Mouse (Mus musculus): ENCODE measurements around the gene Pabpc6.

DNA sequence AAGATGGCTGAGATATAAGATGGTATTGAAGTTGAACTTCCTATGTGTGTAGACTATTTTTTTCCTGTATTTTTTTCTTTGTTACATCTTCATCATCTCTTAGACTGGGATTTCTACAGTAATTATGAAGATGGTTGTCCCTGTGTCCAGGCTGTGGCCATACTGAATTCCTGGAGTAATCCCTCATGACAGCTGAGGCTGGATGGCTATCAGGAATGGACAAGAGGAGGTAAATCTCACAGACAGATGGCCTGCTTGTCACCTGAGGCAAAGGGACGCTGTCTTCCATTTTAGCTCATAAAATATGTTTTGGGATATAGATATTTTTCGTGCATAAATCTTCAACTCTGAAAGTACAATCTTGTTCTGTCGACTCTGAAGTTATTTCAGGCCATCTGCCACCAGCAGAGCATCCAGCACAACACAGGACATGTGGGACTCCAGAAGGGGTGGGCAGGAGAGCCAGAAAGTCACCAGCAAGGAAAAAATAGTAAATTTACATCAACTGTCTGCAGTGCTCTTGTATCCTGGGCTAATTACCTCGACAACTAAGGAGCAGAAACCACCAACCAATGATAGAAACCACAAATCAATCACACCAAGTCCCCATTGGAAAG, 14.1 kb upstream of the Pabpc6 start:
- TF ChIP-seq POLR2A (IDR thresholded peaks at IDR 0.05; ENCODE audit: borderline replicate concordance, low read depth, low read length) (no peak), CTCF (IDR thresholded peaks at IDR 0.05; ENCODE audit: low read depth, low read length) (no peak)

Data from bone marrow macrophage, adult 2 months (primary cell).